Mouse (Mus musculus): ENCODE results near the gene Dbndd2.

Gene Dbndd2

GRCm38 (mm10) chr2:164454846-164455245 is 31.1 kb upstream of the Dbndd2 start:
- no peak for DNase-seq

GRCm38 (mm10) chr2:164455421-164456190 is 30.3 kb upstream of the Dbndd2 start:
- no peak for DNase-seq

GRCm38 (mm10) chr2:164456413-164456812 is 29.5 kb upstream of the Dbndd2 start:
- no peak for DNase-seq

GRCm38 (mm10) chr2:164456864-164457300 is 29.0 kb upstream of the Dbndd2 start, which contains the start of gene Sys1:
Sys1 (plus strand) TSS chr2:164456964.
- peak; percentile 50 for DNase-seq

- DNase-seq = no peak
Observed at GRCm38 (mm10) chr2:164457942-164458341, 28.0 kb upstream of the Dbndd2 start.

- DNase-seq = no peak
Observed at GRCm38 (mm10) chr2:164458535-164458934, 27.4 kb upstream of the Dbndd2 start.

GRCm38 (mm10) chr2:164460745-164461551 is 25.0 kb upstream of the Dbndd2 start, which contains the start of gene Gm20458:
Gm20458 (plus strand) TSS chr2:164460967.
- peak; percentile 99 for DNase-seq

- no peak for DNase-seq
Observed at GRCm38 (mm10) chr2:164465161-164465560, 20.7 kb upstream of the Dbndd2 start.

GRCm38 (mm10) chr2:164466787-164467186 is 19.1 kb upstream of the Dbndd2 start:
- DNase-seq = no peak

- peak; percentile 71 for DNase-seq
Observed at GRCm38 (mm10) chr2:164470254-164470653, 15.7 kb upstream of the Dbndd2 start.

GRCm38 (mm10) chr2:164473624-164474023 is 12.3 kb upstream of the Dbndd2 start, which contains the start of gene Trp53tg5:
Trp53tg5 (minus strand) TSS chr2:164473724.
- no peak for DNase-seq

GRCm38 (mm10) chr2:164486258-164487114 is 580 bp downstream of the Dbndd2 start:
- peak; percentile 75 for DNase-seq

GRCm38 (mm10) chr2:164487115-164487527 is 1.2 kb downstream of the Dbndd2 start:
- no peak for DNase-seq

GRCm38 (mm10) chr2:164487812-164488211 is 1.9 kb downstream of the Dbndd2 start:
- no peak for DNase-seq

- DNase-seq = no peak
Observed at GRCm38 (mm10) chr2:164494126-164494525, 8.2 kb downstream of the Dbndd2 start.

GRCm38 (mm10) chr2:164496331-164496730 is 10.4 kb downstream of the Dbndd2 start:
- no peak for DNase-seq

- peak; percentile 93 for DNase-seq
Observed at GRCm38 (mm10) chr2:164496847-164497690, 11.2 kb downstream of the Dbndd2 start, which contains the start of gene Pigt. Pigt (plus strand) TSS chr2:164497520.

GRCm38 (mm10) chr2:164497691-164498268 is 11.9 kb downstream of the Dbndd2 start:
- DNase-seq = no peak

- no peak for DNase-seq
Observed at GRCm38 (mm10) chr2:164499317-164499716, 13.4 kb downstream of the Dbndd2 start.

- DNase-seq = no peak
Observed at GRCm38 (mm10) chr2:164500511-164500910, 14.6 kb downstream of the Dbndd2 start.

- DNase-seq = no peak
Observed at GRCm38 (mm10) chr2:164504919-164505318, 19.0 kb downstream of the Dbndd2 start.
